23 mouse cellular contexts compared by ENCODE assay signal in the genomic region with DNA sequence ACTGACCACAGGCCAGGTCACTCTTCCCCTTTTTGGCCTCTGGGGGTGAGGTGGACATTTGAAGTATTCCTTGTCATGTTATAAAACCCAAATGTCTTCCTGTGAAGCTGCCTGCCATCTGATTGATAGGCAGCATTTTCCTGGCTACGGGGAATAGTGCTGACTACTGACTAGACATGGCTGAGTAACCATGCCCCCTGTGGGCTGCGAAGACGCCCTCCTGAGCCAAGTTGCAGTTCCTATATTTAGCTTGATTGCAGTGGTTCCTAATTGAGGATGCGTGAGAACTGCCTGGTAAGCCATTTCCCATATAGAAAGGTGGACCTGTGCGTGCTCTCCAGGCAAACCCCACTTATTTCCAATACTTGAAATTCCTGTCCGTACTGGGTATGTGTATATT. TPM values are rescaled to one million over a fixed set of nuclear protein-coding genes. Genes with fewer than 3 reads are reported as not detected.
DNase-seq lines count a peak whose midpoint lies in the region; ATAC-seq and TF ChIP-seq lines count a peak whose summit lies in the region.
"Had no signal": no experiment of that assay in that cellular context is flagged by ENCODE, and none has a peak within 500 bp of the region (broad histone marks: within the 10 kb centered on the region; RNA-seq: fewer than 3 reads in every experiment).

No protein-coding gene starts in this region.

- H3K4me1 ChIP-seq in liver, postnatal 0 days (ENCODE audit: insufficient read depth), result peaks cover 48% of the 10 kb centered on the region
- H3K4me1 ChIP-seq: forebrain, embryonic 15.5 days had no signal

- H3K4me2 ChIP-seq in liver, postnatal 0 days (ENCODE audit: low read depth, low read length), result no peak overlapping the region
- H3K4me2 ChIP-seq: forebrain, embryonic 15.5 days; hindbrain, embryonic 13.5 days had no signal

- TF ChIP-seq CTCF in liver, postnatal 0 days (IDR thresholded peaks at IDR 0.05; ENCODE audit: low read depth), result 0 out of 2 replicates have a peak, but pooled peaks have one; percentile 5

- H3K27ac ChIP-seq in liver, postnatal 0 days (ENCODE audit: low read depth), result peak overlapping the region; percentile 76; the same call in 1 of the 2 replicates
- H3K27ac ChIP-seq: forebrain, embryonic 15.5 days; hindbrain, embryonic 13.5 days; left cerebral cortex, adult 2 months; stomach, postnatal 0 days had no signal

- H3K9ac ChIP-seq in liver, postnatal 0 days (replicated peaks), result no peak overlapping the region
- H3K9ac ChIP-seq: forebrain, embryonic 15.5 days; hindbrain, embryonic 13.5 days had no signal

- peaks cover 26% of the 10 kb centered on the region for H3K36me3 ChIP-seq in liver, postnatal 0 days (replicated peaks; ENCODE audit: insufficient read depth, low read length)
- peaks cover 5% of the 10 kb centered on the region for H3K36me3 ChIP-seq in splenic B cell, adult 2 months (ENCODE audit: control insufficient read depth, insufficient read depth, low read length, poor library complexity, severe bottlenecking)
- H3K36me3 ChIP-seq: forebrain, embryonic 15.5 days; hindbrain, embryonic 13.5 days had no signal

- peak; percentile 67 for DNase-seq in gastrocnemius, adult 18-20 months (ENCODE audit: low spot score)
- DNase-seq in gastrocnemius, adult 8-10 months (ENCODE audit: low spot score in 2 of 2), result no peak
- peak; percentile 39 for DNase-seq in kidney, adult 18-20 months
- DNase-seq in kidney, adult 9 months, result no peak
- DNase-seq in liver, postnatal 0 days, result no peak
- no peak for DNase-seq in liver
- DNase-seq in splenic B cell, adult 2 months (ENCODE audit: low read depth, low spot score), result peak; percentile 24
- DNase-seq in retina, postnatal 1 day, result no peak
- DNase-seq: adrenal gland, postnatal 25 days; cerebellum, adult 8-10 months; heart, postnatal 36 days; layer of hippocampus, adult 9-11 months; lung, adult 2 months; lung, postnatal 14 days; midbrain, embryonic 14.5 days; right cerebral cortex, postnatal 4 days; thymus, adult 2 months; thymus, postnatal 4 days had no signal

- no peak for ATAC-seq in liver, postnatal 0 days
- ATAC-seq: forebrain, embryonic 15.5 days; inflammation-experienced regulatory T-cells, adult 6 months had no signal

- WGBS in liver, postnatal 0 days (ENCODE audit: insufficient replicate concordance), result 56% methylated on average over 6 of the region's 6 CpGs

- H3K9me3 ChIP-seq in liver, postnatal 0 days (ENCODE audit: low read length), result no peaks in the 10 kb centered on the region
- H3K9me3 ChIP-seq: forebrain, embryonic 15.5 days; hindbrain, embryonic 13.5 days had no signal

- no peaks in the 10 kb centered on the region for H3K27me3 ChIP-seq in liver, postnatal 0 days (ENCODE audit: insufficient read depth, low read length)
- no peaks in the 10 kb centered on the region for H3K27me3 ChIP-seq in splenic B cell, adult 2 months (ENCODE audit: control insufficient read depth, insufficient read depth, low read length, poor library complexity, severe bottlenecking)
- H3K27me3 ChIP-seq: forebrain, embryonic 15.5 days; hindbrain, embryonic 13.5 days had no signal

- H3K4me3 ChIP-seq in liver, postnatal 0 days (ENCODE audit: low read depth, low read length), result no peak overlapping the region
- H3K4me3 ChIP-seq: forebrain, embryonic 15.5 days; hindbrain, embryonic 13.5 days; left cerebral cortex, adult 2 months had no signal

- TF ChIP-seq EP300 in liver, postnatal 0 days (IDR thresholded peaks at IDR 0.05; ENCODE audit: low read depth), result no peak

RNA-seq across cellular contexts. Expression of a gene that starts 14.9 kb away (rescaled TPM):
- total RNA-seq in gastrocnemius, adult 18-20 months (2021), result 1 to 10 TPM; 6.0 to 7.4 TPM
- 1 to 10 TPM; 4.5 to 6.1 (median 5.2) TPM for total RNA-seq in gastrocnemius, adult 8-10 months (2022)
- polyA plus RNA-seq in liver, postnatal 0 days (2015; fragmentation: Nextera tagmentation; extraction: Ambion mirVana), result 11.5 and 12.8 TPM in 2 replicates

Comparison
In these comparisons a context has a peak if more than half of its experiments do, and no peak if none do; other contexts are left out.
1. DNase-seq: peak in gastrocnemius, adult 18-20 months (single experiment), kidney, adult 18-20 months (single experiment) and splenic B cell, adult 2 months (single experiment); none in gastrocnemius, adult 8-10 months (0 of 2), kidney, adult 9 months (single experiment), liver, postnatal 0 days (single experiment), liver (single experiment) and retina, postnatal 1 day (single experiment).